Mouse (Mus musculus): ENCODE results near the gene Fhod1.
"Not testable (repeated sequence)": the region's sequence is repeated elsewhere in the genome, so short reads cannot be mapped to it uniquely, and the experiment has no call there.

Fhod1 gene

DNA sequence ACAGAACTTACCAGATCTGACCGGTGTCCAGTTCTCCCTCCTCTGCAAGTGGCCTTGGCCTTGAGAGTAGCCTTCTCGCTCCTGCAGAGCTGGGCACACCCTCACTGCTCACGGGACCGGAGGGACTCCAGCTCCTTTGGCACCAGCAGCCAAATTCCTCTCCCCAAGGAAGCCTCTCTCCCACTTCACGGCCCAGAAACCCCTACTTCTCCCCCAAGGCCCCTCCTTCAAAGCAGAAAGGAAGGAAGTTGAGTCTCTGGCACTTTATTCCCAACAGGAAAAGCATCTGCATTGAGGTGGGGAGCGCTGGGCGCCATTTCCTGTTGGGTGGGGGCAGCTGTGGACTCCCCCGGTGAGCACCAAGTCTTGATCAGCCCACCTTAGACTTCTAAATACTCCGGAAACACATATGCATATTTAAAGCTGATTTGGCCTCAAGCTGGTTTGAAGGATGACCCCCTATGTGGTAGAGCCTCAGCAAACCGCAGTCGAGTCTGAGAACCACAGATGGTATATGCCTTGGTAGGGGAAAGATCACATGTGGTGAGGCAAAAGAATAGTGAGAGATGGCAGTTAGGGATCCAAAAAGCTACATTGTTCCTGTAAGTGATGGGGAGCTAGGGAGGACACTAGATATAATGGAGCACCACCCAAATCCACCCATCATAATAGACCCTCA lies 51.7 kb downstream of the Fhod1 start, which contains the start of gene Exoc3l:
Exoc3l (minus strand) TSS at position 207 of the 679 bp plus-strand sequence.
- DNase-seq (ENCODE audit: low read depth), result no peak

DNA sequence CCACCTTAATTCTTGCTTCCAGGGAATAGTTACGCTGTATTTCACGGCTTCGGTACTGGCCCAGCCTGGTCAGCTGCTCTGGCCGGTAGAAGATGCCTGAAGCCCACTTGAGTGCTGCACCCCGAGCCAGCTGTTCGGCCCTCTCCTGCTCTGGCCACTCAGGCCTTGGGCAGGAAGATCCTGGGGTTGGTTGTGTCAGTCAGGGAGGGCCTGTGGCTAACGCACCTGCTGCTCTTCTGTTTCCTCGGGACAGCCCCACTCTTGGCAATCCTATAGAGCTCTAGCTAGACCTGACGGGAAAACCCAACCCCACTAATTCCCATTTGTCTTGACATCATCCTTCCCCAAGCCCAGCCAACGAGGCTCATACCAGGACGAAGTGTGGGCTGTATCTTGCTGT lies 52.5 kb downstream of the Fhod1 start:
- no peak for DNase-seq (ENCODE audit: low read depth)

DNA sequence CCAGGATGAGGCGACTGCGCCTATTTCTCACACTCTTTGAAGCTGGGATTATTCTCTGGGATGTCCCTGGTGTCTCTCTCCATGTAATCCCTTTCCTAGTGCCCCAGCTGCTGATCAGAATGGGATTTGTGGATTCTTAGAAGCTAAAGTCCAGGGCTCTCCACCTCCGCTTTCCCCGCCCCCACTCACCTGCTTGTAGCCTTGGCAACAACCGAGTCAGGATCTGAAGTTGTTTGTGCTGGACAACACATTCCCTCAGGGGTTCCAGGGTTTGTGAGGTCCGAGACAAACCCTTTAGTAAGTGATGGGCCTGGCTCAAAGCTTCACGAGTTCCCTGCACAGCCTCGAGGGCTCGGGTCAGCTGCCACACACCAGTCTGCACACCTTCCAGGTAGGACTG lies 53.0 kb downstream of the Fhod1 start:
- DNase-seq (ENCODE audit: low read depth), result no peak

DNA sequence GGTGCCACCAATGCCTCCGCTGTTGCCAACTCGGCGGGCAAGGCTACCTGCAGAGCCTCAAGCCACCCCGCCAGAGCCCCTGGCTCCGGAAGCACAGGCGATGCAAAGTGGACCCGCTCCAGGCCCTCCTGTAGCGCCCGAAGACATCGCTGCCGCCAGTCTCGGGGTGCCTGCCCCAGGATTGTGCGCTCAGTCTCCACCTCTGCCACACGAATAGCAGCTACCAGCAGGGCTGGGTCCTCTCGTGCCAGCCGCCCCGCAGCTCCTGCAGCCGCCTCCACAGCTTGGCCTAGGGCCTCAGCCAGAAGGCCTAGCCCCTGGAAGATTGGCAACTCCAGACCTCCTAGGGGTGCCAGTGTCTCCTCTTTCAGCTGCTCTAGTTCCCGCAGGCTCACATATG lies 54.3 kb downstream of the Fhod1 start:
- no peak for DNase-seq (ENCODE audit: low read depth)

DNA sequence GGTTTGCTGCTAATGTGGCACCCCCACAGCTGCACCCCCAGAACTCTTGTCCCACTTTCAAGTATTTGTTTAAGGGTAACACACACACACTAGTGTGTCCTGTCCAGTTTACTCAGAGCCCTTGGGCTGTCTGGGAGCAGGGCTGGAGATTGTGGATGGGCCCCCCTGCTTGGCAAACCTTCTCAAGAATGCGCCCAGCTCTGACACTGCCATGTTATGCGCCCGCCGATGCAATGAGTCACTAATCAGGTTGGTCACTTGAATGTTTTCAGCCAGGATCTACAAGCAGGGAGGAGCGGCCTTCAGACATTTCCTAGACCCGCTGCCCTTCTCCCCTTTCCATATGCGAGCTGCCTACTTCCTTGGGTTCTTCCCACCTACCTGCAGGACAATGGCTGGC lies 55.3 kb downstream of the Fhod1 start:
- DNase-seq (ENCODE audit: low read depth), result peak; percentile 83

DNA sequence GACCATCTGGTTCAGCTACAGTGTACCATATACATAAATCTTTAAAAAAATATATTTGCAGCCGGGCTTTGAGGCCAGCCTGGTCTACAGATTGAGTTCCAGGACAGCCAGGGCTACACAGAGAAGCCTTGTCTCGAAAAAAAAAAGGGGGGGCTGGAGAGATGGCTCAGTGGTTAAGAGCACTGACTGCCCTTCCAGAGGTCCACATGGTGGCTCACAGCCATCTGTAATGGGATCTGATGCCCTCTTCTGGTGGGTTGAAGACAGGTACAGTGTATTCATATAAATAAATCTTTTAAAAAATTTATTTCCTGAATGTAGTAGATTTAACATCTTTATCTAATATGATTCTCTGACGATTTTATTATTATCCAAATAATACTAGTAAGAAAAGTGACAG lies 56.0 kb downstream of the Fhod1 start:
- DNase-seq (ENCODE audit: low read depth), result peak; percentile 51

DNA sequence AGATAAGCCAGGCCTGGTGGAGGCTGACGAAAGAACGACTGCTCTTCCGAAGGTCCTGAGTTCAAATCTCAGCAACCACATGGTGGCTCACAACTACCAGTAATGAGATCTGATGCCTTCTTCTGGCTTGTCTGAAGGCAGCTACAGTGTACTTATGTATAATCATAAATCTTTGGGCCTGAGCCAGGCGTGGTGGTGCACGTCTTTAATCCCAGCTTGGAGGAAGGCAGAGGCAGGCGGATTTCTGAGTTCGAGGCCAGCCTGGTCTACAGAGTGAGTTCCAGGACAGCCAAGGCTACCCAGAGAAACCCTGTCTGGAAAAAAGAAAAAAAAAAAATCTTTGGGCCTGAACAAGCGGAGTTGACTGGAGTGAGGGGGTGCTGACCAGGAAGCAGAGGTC lies 56.4 kb downstream of the Fhod1 start:
- not testable (repeated sequence) for DNase-seq (ENCODE audit: low read depth)

DNA sequence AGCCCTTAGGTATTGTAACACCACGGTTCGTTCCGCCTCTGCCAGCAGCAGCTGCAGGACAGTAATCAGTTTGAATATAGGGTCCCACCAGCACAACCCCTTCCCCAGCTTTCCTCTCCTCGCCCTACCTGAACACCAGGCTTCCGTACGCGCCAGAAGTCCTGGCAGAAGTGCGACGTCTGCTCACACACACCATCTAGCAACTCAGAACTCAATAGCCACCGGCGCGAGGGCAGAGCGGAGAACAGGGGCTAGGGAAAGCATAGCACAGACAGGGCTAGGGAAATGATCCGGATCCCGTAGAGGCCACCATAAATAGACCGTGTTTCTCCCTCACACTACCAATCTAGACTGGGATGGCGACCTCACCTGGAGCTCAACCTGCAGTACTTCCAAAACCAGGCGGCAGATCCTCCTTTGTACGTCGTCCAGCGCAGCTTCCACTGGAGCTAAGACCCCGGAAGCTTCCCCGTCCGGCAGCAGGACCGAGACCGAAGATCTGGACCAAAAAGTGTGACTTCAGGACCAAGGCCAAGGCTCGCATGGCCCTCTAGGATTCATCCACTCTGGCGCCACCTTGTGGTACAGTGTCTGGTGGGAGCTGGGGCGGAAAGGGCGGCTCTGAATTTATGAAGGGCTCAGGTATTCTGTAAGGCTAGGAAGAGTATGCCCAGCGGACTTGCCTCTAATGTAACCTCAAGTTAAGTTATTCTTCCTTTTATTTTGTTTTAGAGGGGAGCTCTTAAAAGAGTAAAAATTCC lies 57.0 kb downstream of the Fhod1 start:
- DNase-seq (ENCODE audit: low read depth), result peak; percentile 88

DNA sequence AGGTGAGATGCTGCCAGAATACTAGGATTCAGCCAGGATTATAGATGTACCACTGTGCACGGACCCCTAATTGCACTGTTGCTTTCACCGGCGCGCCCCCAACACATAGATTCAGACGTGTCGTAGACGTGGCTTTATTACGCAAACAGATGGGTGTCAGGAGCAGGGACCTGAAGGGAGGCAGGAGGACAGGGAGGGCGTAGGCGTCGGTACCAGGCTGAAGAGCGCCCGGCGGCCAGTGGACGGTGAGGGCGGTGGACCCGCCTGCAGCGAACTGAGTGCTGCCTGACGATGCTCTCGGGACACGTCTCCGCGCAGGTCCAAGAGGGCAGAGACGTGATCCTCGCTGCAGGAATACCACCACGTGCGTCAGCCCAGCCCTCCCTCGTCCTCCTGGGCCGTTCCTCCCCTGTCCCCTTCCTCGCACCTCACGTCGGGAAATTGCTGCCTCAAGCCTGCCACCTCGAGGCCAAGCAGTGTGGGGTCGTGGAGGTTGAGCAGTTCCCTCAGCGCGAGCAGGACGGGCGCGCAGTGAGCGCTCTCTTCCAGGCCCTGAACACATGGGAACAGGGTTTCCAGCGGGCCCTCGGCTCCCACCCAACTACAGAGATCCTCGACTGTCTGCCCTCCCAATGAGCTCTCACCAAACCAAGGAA lies 57.8 kb downstream of the Fhod1 start, which contains the start of gene 4931428F04Rik:
4931428F04Rik (minus strand) TSS at position 60 of the 656 bp plus-strand sequence.
- DNase-seq (ENCODE audit: low read depth), result peak; percentile 33

DNA sequence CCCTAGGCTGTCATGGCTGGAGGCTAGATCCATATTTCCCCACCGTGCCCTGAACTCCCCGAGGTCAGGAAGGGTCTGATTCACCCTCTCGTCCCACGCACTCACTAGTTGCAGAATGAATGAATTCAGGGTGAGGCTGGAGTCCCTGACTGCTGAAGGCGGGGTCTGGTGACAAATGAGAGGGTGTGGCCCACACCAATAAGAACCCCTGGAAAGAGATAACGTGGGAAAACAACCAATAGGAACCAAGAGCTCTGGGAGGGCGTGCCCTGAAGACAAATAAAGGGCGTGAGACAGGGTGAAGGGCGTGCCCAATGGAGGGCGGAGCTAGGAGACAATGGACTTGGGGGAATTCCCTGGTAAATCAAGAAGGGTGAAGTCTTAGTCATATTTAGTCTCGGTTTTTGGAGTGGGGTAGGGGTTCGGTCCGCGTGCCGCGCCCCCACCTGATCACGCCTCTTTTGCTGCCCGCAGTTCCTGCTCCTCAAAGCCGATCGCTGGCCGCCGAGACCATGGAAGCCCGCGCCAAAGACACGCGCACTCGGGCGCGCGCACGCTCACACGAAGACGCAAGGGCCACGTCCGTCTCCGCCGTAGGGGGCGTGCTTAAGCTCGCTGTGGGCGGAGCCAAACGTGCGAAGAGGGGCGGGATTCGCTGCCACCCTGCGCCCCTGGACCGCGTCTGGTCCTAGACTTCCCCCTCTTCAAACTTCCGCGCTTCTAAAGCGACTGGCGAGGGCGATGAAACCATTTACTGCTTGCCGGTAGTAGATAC lies 58.6 kb downstream of the Fhod1 start:
- DNase-seq (ENCODE audit: low read depth), result peak; percentile 98

DNA sequence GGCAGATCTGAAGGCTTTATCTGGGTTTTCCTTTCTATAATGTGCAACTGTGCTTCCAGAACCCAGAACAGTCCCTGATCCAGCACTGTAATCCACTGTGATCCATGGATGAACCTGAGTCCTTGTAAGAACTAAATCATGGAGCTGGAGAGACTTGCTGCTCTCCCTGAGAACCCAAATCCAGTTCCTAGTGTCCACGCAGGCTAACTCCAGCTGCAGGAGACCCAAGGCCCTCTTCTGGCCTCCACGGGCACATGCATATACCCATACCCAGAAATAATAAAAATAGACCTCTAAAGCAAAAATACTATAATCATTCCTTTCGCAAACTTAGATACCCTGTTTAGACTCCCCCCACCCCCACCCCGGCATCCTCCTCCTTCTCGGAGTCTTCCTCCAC lies 59.5 kb downstream of the Fhod1 start:
- peak; percentile 61 for DNase-seq (ENCODE audit: low read depth)

DNA sequence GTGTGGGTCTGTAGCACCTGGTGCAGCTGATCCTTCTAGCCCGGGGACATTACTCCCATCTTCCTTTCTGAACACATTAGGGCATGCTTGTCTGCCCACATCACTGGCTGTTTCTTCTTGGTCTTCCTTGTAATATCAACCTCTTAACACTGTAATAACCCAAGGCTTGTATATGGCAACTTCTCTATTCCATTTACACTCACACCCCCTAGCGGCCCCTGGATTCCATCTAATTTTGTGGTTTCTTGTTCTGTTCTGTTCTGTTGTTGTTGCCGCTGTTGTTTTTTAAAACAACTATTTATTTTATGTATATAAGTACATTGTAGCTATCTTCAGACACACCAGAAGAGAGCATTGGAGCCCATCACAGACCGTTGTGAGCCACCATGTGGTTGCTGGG lies 60.8 kb downstream of the Fhod1 start:
- DNase-seq (ENCODE audit: low read depth), result peak; percentile 33

DNA sequence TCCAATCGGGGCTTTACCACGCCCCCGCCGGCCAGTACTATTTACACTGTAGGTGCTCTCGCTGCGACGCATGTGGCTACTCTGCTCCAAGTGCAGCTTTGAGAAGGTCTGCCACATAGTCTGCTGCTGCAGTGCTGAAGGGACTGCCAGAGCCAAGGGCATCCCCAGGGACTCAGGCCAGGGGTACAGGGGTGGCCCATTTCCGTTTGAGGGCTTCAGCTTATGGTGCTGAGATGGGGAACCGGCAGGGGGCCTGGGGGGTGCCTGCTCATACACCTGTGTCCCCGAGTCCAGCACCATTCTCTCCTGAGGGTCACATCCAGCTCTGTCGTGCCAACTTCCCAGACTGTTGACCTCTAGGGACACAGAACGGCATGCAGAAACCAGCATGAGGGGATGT lies 62.2 kb downstream of the Fhod1 start:
- DNase-seq (ENCODE audit: low read depth), result no peak

DNA sequence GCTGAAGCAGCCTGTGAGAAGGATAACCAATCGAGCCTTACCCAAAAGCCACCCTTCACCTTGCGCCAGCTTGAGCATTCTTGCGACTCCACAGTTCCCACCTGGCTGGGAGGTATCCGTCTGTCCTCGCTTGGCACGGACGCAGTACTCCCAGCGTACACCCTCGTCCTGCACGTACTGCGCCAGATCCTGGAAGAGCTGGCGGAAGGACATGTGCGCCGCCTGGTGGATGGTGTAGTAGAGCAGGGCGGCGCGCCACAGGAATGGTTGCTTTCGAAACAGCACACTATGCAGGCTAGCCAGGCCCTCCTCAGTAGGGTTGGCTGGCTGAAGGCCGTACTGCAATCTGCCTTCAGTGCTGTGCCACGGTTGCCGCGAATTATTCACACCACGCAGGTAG lies 64.7 kb downstream of the Fhod1 start:
- DNase-seq (ENCODE audit: low read depth), result peak; percentile 56

DNA sequence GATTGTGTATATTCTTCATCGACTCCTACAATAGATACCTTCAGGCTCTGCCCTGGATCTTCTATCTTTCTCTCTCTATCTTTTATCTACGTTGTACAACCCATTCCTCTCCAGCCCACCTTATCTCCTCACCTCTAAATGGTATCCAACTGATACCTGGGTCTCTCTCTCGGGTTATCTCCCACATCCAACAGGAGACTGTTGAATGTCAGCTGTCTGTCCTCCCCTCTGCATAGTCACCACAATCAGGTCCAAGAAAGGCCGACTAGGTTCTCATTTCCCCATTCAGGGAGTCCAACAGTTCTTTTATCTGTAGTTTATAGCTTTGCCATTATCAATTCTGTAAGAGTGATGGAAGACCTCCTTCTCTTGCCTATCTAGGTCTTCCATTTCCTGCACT lies 65.5 kb downstream of the Fhod1 start:
- no peak for DNase-seq (ENCODE audit: low read depth)

DNA sequence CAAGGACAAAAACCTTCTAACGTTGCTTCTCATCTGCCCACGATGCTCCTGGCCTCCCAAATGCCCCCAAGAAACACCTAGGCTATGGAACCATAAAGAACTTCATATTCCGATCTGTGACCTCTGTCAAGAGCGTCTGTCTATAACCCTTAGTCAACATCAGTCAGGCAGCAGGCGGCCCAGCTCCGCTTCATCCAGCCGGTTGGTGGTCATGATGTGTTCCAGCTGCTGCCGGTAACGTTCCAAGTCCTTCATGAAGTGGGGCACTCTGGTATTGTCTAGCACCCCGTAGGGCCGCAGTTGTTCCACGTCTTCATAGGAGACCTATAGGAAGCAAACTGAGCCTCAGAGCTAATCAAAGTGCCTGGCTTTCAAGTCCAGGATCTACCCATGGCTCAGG lies 65.9 kb downstream of the Fhod1 start:
- DNase-seq (ENCODE audit: low read depth), result no peak

DNA sequence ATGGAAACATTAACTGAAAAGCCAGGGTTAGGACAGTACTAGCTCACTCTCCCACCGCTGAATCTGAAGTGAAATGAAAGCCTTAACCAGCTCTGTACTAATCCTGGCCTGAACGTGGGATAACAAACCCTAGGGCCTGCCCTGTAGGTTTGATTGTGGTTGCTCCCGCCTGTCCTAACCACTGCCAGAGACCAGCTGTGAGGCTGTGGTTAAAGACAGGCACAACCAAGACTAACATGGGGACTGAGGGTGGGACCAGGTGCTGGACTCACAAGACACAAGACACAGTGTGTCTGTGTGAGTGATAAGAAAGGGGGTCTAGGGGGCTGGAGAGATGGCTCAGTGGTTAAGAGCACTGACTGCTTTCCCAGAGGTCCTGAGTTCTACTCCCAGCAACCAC lies 67.2 kb downstream of the Fhod1 start:
- DNase-seq (ENCODE audit: low read depth), result no peak
